Mouse (Mus musculus): ENCODE measurements around the gene Pick1. TPM values are rescaled to one million over a fixed set of nuclear protein-coding genes. Genes with fewer than 3 reads are reported as not detected.

Gene Pick1
- polyA plus RNA-seq, 1 experiment: 15.3 TPM

GRCm38 (mm10) chr15:79285399-79285798 is 56.4 kb downstream of the Pick1 start, which contains the start of gene Baiap2l2:
TSS of gene Baiap2l2 (minus strand) at chr15:79285537.
- H3ac ChIP-seq (ENCODE audit: control insufficient read depth, insufficient read length, low read depth): no peak within 1 kb of the TSS
- H3K27me3 ChIP-seq (ENCODE audit: control insufficient read depth, insufficient read depth, insufficient read length): no peaks in the 10 kb centered on the region
- peaks cover 14% of the 10 kb centered on the region for H3K36me3 ChIP-seq (ENCODE audit: control insufficient read depth, insufficient read depth)
- no peaks in the 10 kb centered on the region for H3K79me3 ChIP-seq (ENCODE audit: low read depth)
- no peak within 1 kb of the TSS for H3K4me3 ChIP-seq (ENCODE audit: insufficient read depth, poor library complexity, severe bottlenecking)
- no peaks in the 10 kb centered on the region for H3K79me2 ChIP-seq (ENCODE audit: control insufficient read depth, insufficient read depth)
- TF ChIP-seq MAX (IDR thresholded peaks at IDR 0.05) (no peak), MYOG (IDR thresholded peaks at IDR 0.05; ENCODE audit: control insufficient read depth, extremely low read depth, insufficient read length) (no peak), CTCF (IDR thresholded peaks at IDR 0.05; ENCODE audit: control insufficient read depth, insufficient read depth, insufficient read length) (no peak), MYOD1 (IDR thresholded peaks at IDR 0.05; ENCODE audit: control insufficient read depth, insufficient read length, low read depth) (no peak), USF1 (IDR thresholded peaks at IDR 0.05; ENCODE audit: low read depth) (no peak), FOSL1 (IDR thresholded peaks at IDR 0.05; ENCODE audit: insufficient read depth, low read length, poor library complexity, severe bottlenecking) (no peak), CEBPB (IDR thresholded peaks at IDR 0.05; ENCODE audit: low read depth) (no peak)

GRCm38 (mm10) chr15:79286141-79286540 is 57.2 kb downstream of the Pick1 start:
- H3K27me3 ChIP-seq (ENCODE audit: control insufficient read depth, insufficient read depth, insufficient read length): no peaks in the 10 kb centered on the region
- no peaks in the 10 kb centered on the region for H3K79me3 ChIP-seq (ENCODE audit: low read depth)
- no peak overlapping the region for H3K4me3 ChIP-seq (ENCODE audit: insufficient read depth, poor library complexity, severe bottlenecking)
- TF ChIP-seq CEBPB (IDR thresholded peaks at IDR 0.05; ENCODE audit: low read depth): no peak
- no peak for TF ChIP-seq USF1 (IDR thresholded peaks at IDR 0.05; ENCODE audit: low read depth)
- no peak for TF ChIP-seq MYOG (IDR thresholded peaks at IDR 0.05; ENCODE audit: control insufficient read depth, extremely low read depth, insufficient read length)
- TF ChIP-seq CTCF (IDR thresholded peaks at IDR 0.05; ENCODE audit: control insufficient read depth, insufficient read depth, insufficient read length): no peak
- TF ChIP-seq FOSL1 (IDR thresholded peaks at IDR 0.05; ENCODE audit: insufficient read depth, low read length, poor library complexity, severe bottlenecking): no peak
- TF ChIP-seq MAX (IDR thresholded peaks at IDR 0.05): no peak
- no peak for TF ChIP-seq MYOD1 (IDR thresholded peaks at IDR 0.05; ENCODE audit: control insufficient read depth, insufficient read length, low read depth)
- peaks cover 14% of the 10 kb centered on the region for H3K36me3 ChIP-seq (ENCODE audit: control insufficient read depth, insufficient read depth)
- no peak overlapping the region for H3ac ChIP-seq (ENCODE audit: control insufficient read depth, insufficient read length, low read depth)
- no peaks in the 10 kb centered on the region for H3K79me2 ChIP-seq (ENCODE audit: control insufficient read depth, insufficient read depth)

- Histone ChIP-seq H3K36me3 (ENCODE audit: control insufficient read depth, insufficient read depth) (peaks cover 14% of the 10 kb centered on the region), H3K27me3 (ENCODE audit: control insufficient read depth, insufficient read depth, insufficient read length) (no peaks in the 10 kb centered on the region), H3K79me2 (ENCODE audit: control insufficient read depth, insufficient read depth) (no peaks in the 10 kb centered on the region), H3K4me3 (ENCODE audit: insufficient read depth, poor library complexity, severe bottlenecking) (no peak overlapping the region), H3ac (ENCODE audit: control insufficient read depth, insufficient read length, low read depth) (no peak overlapping the region), H3K79me3 (ENCODE audit: low read depth) (no peaks in the 10 kb centered on the region)
- TF ChIP-seq USF1 (IDR thresholded peaks at IDR 0.05; ENCODE audit: low read depth): no peak
- TF ChIP-seq MAX (IDR thresholded peaks at IDR 0.05): no peak
- TF ChIP-seq CEBPB (IDR thresholded peaks at IDR 0.05; ENCODE audit: low read depth): no peak
- no peak for TF ChIP-seq CTCF (IDR thresholded peaks at IDR 0.05; ENCODE audit: control insufficient read depth, insufficient read depth, insufficient read length)
- no peak for TF ChIP-seq MYOD1 (IDR thresholded peaks at IDR 0.05; ENCODE audit: control insufficient read depth, insufficient read length, low read depth)
- no peak for TF ChIP-seq FOSL1 (IDR thresholded peaks at IDR 0.05; ENCODE audit: insufficient read depth, low read length, poor library complexity, severe bottlenecking)
- TF ChIP-seq MYOG (IDR thresholded peaks at IDR 0.05; ENCODE audit: control insufficient read depth, extremely low read depth, insufficient read length): no peak
These were observed 58.1 kb downstream of the Pick1 start for GRCm38 (mm10) chr15:79287091-79287490.

GRCm38 (mm10) chr15:79288387-79288786 is 59.4 kb downstream of the Pick1 start:
- Histone ChIP-seq H3ac (ENCODE audit: control insufficient read depth, insufficient read length, low read depth) (no peak overlapping the region), H3K4me3 (ENCODE audit: insufficient read depth, poor library complexity, severe bottlenecking) (no peak overlapping the region), H3K79me2 (ENCODE audit: control insufficient read depth, insufficient read depth) (no peaks in the 10 kb centered on the region), H3K79me3 (ENCODE audit: low read depth) (no peaks in the 10 kb centered on the region), H3K27me3 (ENCODE audit: control insufficient read depth, insufficient read depth, insufficient read length) (no peaks in the 10 kb centered on the region), H3K36me3 (ENCODE audit: control insufficient read depth, insufficient read depth) (peaks cover 14% of the 10 kb centered on the region)
- no peak for TF ChIP-seq CEBPB (IDR thresholded peaks at IDR 0.05; ENCODE audit: low read depth)
- no peak for TF ChIP-seq USF1 (IDR thresholded peaks at IDR 0.05; ENCODE audit: low read depth)
- TF ChIP-seq MYOD1 (IDR thresholded peaks at IDR 0.05; ENCODE audit: control insufficient read depth, insufficient read length, low read depth): no peak
- no peak for TF ChIP-seq CTCF (IDR thresholded peaks at IDR 0.05; ENCODE audit: control insufficient read depth, insufficient read depth, insufficient read length)
- no peak for TF ChIP-seq FOSL1 (IDR thresholded peaks at IDR 0.05; ENCODE audit: insufficient read depth, low read length, poor library complexity, severe bottlenecking)
- no peak for TF ChIP-seq MAX (IDR thresholded peaks at IDR 0.05)
- TF ChIP-seq MYOG (IDR thresholded peaks at IDR 0.05; ENCODE audit: control insufficient read depth, extremely low read depth, insufficient read length): no peak

- no peaks in the 10 kb centered on the region for H3K27me3 ChIP-seq (ENCODE audit: control insufficient read depth, insufficient read depth, insufficient read length)
- TF ChIP-seq FOSL1 (IDR thresholded peaks at IDR 0.05; ENCODE audit: insufficient read depth, low read length, poor library complexity, severe bottlenecking) (no peak), CEBPB (IDR thresholded peaks at IDR 0.05; ENCODE audit: low read depth) (no peak), CTCF (IDR thresholded peaks at IDR 0.05; ENCODE audit: control insufficient read depth, insufficient read depth, insufficient read length) (no peak), USF1 (IDR thresholded peaks at IDR 0.05; ENCODE audit: low read depth) (no peak), MAX (IDR thresholded peaks at IDR 0.05) (no peak), MYOD1 (IDR thresholded peaks at IDR 0.05; ENCODE audit: control insufficient read depth, insufficient read length, low read depth) (no peak)
- no peak overlapping the region for H3K4me3 ChIP-seq (ENCODE audit: insufficient read depth, poor library complexity, severe bottlenecking)
- H3K36me3 ChIP-seq (ENCODE audit: control insufficient read depth, insufficient read depth): peaks cover 14% of the 10 kb centered on the region
- H3ac ChIP-seq (ENCODE audit: control insufficient read depth, insufficient read length, low read depth): no peak overlapping the region
- no peaks in the 10 kb centered on the region for H3K79me2 ChIP-seq (ENCODE audit: control insufficient read depth, insufficient read depth)
- H3K79me3 ChIP-seq (ENCODE audit: low read depth): no peaks in the 10 kb centered on the region
These were observed 60.5 kb downstream of the Pick1 start for GRCm38 (mm10) chr15:79289441-79289840.

GRCm38 (mm10) chr15:79290340-79290739 is 61.4 kb downstream of the Pick1 start:
- Histone ChIP-seq H3ac (ENCODE audit: control insufficient read depth, insufficient read length, low read depth) (no peak overlapping the region), H3K4me3 (ENCODE audit: insufficient read depth, poor library complexity, severe bottlenecking) (no peak overlapping the region), H3K27me3 (ENCODE audit: control insufficient read depth, insufficient read depth, insufficient read length) (no peaks in the 10 kb centered on the region), H3K79me3 (ENCODE audit: low read depth) (no peaks in the 10 kb centered on the region), H3K79me2 (ENCODE audit: control insufficient read depth, insufficient read depth) (no peaks in the 10 kb centered on the region), H3K36me3 (ENCODE audit: control insufficient read depth, insufficient read depth) (peaks cover 14% of the 10 kb centered on the region)
- no peak for TF ChIP-seq MYOG (IDR thresholded peaks at IDR 0.05; ENCODE audit: control insufficient read depth, extremely low read depth, insufficient read length)
- TF ChIP-seq CTCF (IDR thresholded peaks at IDR 0.05; ENCODE audit: control insufficient read depth, insufficient read depth, insufficient read length): no peak
- TF ChIP-seq MAX (IDR thresholded peaks at IDR 0.05): no peak
- no peak for TF ChIP-seq CEBPB (IDR thresholded peaks at IDR 0.05; ENCODE audit: low read depth)
- TF ChIP-seq FOSL1 (IDR thresholded peaks at IDR 0.05; ENCODE audit: insufficient read depth, low read length, poor library complexity, severe bottlenecking): no peak
- no peak for TF ChIP-seq MYOD1 (IDR thresholded peaks at IDR 0.05; ENCODE audit: control insufficient read depth, insufficient read length, low read depth)
- TF ChIP-seq USF1 (IDR thresholded peaks at IDR 0.05; ENCODE audit: low read depth): no peak

All from C2C12 (cell line).